Mouse (Mus musculus) liver, embryonic 14.5 days (tissue): ENCODE measurements around the gene Gpr55.

Experiments
- CTCF ChIP-seq: IDR thresholded peaks from 2 replicates; pipeline ENCODE4 v1.5.1; 2016; ENCODE audit warnings: antibody characterized with exemption, low read depth, control low read depth
- EP300 ChIP-seq: IDR thresholded peaks from 2 replicates; pipeline ENCODE4 v1.6.1; 2016; ENCODE audit warnings: antibody characterized with exemption, low read depth

DNA sequence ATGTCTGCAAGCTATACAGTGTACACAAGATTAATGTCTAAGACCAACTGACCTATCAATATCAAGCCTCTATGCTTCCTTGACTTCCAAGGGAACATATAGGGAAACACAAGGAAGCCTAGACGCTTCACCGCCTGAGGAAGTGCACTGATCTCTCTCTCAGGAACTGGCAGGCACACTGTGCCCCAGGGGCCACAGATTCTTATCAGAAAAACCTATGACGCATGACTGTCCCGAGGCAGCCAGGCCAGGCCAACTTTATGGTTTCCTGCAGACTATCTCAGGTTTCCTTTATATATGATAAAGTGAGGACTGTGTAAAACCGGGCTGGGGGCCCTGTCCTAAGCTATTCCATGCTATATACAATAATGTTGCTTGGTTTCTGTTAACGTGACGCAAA is 41.2 kb downstream of the Gpr55 start:
- TF ChIP-seq CTCF, result no peak
- TF ChIP-seq EP300, result no peak
